Mouse (Mus musculus): ENCODE measurements around the gene Hoxb13. TPM values are rescaled to one million over a fixed set of nuclear protein-coding genes. Genes with fewer than 3 reads are reported as not detected.

Hoxb13 gene
- not detected for total RNA-seq (2021)
- long read RNA-seq, experiment 1, result 0 reads
- long read RNA-seq, experiment 2, result 0 reads

DNA sequence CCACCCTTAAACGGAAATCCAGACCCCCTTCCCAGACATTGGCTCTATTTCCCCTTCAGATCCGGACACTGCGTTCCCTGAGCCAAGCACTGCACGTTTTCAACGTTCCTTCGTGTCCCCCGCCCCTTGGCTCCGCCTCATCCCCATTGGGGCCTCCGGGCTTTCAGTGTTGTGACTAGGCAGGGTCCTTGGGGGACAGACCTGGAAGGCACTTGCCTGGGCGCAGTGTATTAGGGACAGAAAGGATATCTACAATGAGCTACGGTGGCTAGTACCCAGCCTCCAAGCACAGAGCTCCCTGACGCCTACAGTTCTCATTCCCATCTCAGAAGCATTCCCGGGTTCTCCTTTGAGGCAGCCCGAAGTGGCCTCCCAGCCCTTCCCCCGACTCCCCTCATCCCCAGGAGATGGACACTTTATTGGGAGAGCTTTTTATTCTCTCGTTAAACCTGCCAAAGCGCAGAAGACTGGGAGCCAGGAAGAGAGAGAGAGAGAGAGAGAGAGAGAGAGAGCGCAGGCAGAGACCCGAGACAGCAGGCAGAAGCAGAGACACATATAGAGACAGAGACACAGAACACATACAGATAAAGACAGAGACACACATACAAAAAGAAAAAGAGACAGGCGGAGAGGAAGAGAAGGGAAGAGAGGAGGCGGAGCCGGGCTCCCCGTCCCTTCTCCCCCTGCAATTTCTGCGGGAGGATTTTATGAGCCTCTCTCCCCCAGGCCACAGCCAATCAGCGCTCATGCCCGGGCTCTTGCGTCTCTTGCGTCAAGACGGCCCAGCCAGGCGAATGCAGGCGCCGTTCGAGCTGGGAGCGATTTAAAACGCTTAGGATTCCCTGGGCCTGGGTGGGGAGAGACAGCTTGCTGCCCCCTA, at the start of gene Hoxb13:
Gene Hoxb13, plus strand, starts transcription at position 796 of the 880 bp plus-strand sequence.
- DNase-seq, result peak; percentile 39 to 63

DNA sequence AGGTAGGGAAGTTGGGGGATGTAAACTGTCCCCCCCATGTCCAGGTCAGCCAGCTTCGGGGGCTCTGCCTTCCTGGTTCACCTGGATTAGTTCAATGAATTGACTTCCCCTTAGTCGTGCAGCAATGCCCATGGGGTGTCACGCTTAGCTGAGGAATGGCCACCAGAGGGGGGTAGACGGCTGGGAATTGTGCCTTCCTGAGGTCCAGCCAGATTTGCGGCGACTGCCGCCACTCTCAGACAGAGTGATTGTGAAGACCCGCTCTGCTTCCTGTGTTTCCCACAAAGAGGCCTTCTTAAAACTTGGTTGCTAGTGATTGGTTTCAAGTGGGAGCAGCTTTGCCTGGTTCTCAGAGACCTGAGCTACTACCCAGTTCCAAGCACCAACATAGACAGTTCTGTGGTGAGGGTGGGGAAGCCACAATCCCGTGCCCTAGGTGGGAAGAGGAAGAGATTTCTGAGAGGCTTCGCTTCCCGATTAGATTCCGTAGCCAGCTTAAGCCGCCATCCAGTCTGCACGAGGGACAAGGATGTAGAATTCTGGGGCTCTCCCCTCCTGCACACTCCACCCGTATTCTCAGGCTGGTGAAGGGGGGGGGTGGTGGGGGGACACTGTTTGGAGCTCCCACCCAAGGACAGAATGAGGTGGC, 48.4 kb upstream of the Hoxb13 start:
- DNase-seq, result peak; percentile 87 to 90

DNA sequence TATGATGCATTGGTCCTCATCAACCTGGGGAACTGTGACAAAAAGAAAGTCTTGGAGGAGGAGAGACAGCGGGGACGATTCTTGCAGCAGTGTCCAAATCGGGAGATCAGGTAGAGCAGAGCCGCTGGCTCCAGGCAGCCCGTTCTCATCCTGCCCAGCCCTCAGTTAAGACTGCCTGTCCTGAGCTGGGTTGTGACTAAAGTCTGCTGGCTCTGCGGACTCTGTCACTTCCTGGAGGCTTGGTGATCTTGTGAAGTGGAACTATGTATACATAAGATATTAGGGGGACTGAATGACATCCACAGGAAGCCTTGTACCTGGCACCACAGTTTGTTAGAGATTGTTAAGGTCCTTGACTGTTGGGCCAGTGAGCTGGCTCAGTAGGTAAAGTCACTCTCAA, 46.6 kb upstream of the Hoxb13 start:
- no peak for DNase-seq

DNA sequence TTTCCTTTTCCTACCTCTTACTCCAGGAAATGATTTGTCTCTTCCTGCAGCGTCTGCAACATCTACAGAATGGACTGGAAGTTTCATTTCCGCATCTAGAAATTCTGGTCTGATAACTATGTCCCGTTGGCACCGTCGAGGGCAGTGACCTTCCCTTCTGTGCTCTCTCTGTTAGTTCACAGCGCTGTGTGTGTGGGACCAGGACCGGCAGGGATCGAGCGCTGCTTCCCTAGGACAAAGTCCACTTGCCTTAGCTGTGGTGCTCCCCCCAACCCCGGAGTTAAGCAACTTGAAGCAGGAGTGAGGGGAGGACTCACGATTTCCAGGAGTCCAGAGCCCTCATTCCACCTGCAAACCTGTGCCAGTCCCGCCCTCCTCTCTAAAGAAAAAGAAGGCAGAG, 29.3 kb upstream of the Hoxb13 start:
- no peak for DNase-seq

DNA sequence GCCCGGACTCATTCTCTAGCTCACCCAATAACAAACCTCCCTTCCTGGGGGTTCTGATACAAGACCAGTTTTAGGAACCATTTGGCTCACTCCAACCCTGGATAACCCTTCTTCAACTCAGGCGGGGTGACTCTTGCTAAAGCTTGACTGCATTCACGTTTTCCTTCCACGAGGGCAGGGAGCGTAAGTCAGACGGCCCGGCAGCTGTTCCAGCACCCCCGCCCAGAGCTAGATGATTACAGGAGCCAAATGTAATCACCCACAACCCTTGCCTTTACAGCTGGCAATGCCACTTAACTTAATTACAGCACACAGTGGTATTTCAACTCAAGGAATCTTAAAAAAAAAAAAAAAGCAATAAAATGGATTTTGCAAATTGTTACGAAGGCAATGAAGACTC, 26.0 kb upstream of the Hoxb13 start:
- no peak for DNase-seq

DNA sequence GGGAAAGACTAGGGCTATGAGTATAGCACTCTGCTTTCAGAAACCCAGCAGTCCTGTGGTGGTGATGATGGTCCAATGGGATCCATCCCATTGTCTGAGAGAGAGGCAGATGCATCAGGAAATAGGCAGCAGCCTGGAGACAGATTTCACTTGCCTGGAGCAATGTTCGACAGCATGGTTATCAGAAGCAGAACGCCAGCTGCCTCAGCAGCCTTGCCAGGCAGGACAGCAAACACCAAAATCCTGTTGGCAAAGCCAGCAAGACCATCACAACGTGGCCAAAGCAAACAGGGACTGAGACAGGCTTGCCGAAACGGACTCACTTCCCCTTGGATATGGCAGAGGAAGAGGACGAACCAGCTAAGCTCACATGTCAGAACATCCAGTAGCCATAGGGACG, 25.1 kb upstream of the Hoxb13 start:
- DNase-seq, result no peak

DNA sequence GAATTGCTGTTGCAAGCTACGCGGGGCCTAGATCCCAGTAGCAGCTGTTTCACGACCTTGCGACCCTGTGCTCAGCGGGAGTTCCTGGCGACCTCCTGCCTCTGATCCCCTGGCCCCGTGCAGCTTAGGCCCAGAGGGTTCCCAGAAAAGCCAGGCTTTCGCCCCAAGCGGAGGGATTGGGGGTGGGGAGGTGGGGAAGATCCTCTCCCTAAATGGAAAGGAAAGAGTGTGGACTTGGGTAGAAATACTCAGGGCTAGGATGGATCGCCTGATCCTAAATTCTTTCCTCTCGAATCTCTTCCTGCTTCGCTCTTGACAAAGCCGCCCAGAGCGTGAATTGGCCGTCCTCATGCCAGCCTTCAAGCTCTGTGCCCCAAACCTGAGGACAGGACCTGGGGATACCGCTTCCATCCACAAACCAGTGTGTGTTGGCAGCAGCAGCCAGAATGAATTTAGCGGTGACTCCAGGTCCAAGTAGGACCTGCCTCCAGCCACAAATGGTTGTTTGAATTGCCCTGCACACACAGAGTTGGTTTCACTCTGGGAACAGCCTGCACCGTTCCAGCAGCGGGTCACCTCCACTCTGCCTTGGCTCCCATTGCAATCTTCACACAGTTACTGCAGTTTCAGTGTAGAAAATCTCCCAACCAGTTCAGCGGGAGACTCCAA, 23.3 kb upstream of the Hoxb13 start:
- DNase-seq, result no peak

DNA sequence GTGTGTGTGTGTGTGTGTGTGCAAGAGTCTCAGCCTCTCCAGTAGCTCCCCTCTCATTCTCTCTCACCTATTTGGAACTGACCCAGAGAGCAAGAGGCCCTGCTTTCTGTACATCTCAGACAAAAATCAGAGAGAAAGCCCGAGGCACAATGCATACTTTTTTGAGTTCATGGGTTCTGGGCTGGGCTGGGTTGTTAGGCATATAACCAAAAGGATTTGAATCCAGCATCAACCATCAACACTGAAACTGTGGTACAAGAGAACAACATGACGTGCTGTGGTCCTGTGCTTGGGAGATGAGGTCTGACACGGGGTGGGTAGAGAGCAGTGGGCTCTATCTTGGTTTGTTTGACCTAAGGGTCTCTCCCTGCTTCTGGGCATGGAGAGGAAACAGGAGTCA, 22.5 kb upstream of the Hoxb13 start:
- no peak for DNase-seq

DNA sequence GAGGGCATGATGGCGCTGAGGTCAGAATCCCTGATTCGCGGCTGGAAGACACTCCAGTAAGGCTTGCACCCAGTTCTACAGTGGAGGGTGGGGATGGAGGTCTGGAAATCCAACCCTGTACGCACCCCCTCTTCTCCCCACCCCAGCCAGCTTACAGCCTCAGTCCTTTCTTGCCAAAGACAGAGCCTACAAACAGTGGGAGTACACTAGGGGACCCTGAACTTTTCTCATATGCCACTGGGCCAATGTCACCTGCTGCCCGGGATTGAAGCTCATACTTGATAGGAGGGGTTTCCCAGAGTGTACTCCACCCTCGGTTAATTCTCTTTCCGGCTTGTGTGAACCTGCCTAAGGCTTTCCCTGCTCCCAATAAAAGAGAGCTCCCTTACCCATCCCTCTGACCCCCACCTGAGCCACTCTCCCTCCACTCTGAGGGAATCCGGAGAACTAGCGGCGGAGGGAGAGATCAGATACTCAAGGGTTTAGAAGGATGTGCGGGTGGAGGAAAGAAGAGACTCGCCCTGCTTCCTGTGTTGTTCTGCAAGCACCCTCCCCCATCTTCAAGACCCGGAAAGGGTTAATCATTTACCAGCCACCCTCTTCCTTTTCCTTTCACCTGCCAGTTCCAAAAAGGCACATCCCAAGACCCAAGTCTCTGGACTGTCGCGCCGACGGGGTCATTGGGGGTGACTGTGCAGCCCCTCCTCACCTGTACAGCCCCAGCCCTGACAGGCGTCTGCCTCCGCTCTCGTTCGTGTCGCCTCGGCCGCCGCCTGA, 21.4 kb upstream of the Hoxb13 start:
- DNase-seq, result no peak

DNA sequence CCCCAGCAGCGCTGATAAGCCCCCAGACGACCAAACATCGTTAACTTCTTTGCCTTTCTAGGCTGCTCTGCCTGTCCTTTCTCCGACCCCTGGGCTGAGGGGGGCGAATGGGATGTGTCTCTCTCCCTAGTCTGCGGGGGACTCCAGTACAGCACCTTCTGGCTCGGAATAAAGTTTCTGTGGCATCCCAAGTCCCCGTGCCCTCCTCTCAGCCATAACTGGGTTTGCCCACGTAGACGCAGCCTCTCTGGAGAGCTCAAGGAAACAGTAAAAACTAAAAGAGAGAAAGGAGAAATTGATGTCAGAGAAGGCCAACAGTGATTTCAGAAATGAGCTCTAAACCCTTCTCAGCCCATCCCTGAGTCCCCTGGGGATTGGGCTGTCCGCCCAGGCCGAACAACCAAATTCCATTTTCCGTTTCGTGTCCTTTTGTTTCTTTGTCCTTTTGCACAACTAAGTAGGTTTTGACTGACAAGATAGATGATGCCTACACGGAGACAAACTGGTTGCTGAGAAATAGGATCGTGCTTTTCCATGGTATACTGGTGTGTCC, 20.8 kb upstream of the Hoxb13 start:
- DNase-seq, result no peak

DNA sequence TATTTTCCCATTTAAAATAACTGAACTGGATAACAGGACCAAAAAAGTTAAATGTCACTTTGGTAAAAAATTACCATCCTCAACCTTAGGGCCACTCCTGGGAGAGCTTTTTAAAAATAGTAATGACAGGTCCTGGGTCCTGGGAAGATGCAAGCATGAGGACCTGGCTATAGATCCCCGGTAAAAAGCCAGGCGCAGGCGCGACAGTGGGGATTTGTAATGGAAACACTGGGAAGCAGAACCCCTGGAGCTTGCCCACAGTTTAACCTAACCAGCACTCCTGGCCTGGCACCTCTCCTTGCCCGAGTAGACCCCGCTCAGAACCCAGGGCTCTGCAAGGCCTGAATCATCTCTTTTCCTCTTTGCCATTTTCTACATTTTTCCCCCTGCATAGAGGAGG, 19.2 kb upstream of the Hoxb13 start:
- no peak for DNase-seq

DNA sequence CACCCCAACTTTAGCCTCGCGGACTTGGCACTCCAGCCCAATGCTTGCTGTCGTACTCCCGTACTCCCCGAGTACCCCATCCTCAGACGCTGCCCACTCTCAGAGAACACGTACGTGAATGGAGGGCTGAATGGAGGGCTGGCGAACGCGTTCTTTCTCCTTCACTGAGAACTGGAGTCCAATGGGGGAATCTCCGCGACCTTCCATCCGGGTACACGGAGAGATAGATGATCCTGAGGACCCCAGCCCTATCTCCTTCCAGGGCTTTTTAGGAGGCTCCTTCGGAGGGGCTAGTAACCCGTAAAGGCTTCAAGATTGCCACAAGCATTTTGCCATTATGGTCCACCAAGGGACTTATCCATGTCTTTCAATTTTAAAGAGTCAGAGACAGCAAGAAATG, 18.6 kb upstream of the Hoxb13 start:
- no peak for DNase-seq

DNA sequence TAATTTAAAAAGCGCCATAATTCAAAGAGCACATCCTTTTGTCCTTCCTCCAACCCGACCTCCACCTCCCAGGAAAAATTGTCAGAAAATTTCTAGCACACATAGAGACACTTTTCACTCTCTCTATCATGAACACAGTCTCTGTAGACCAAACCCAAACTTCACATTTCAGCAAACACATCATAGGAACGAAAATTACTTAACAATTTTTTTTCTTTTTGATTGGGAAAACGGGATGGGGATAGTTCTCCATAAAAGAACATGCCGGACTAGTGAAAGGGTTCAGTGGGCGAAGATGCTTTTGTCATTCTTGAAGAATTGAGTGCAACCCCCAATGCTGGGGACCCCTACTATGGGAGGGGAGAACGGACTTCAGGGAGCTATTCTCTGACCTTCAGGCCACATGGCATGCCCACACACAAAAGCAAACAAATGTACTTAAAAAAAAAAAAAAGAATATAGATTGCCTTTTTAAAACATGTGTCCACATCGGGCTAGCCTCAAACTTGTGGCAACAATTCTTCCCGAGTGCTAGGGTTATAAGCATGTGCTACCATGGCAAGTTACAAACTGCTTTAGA, 18.1 kb upstream of the Hoxb13 start:
- no peak for DNase-seq

DNA sequence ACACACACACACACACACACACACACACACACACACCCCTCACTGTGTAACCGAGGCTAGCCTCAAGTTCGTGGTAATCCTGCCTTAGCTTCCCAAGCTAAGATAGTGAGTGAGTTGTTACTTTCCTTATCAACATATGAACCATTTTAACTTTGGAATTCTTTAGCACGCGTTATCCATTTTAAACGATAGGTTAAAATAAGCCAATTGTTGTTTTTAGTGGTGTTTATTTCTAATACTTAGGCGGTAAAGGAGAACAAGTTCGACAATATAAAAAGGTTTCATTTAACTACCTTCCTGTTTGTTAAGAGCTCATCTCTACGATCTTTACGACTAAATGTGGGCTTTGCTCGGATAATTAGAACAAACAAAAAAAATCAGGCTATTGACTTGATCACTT, 17.3 kb upstream of the Hoxb13 start:
- no peak for DNase-seq

DNA sequence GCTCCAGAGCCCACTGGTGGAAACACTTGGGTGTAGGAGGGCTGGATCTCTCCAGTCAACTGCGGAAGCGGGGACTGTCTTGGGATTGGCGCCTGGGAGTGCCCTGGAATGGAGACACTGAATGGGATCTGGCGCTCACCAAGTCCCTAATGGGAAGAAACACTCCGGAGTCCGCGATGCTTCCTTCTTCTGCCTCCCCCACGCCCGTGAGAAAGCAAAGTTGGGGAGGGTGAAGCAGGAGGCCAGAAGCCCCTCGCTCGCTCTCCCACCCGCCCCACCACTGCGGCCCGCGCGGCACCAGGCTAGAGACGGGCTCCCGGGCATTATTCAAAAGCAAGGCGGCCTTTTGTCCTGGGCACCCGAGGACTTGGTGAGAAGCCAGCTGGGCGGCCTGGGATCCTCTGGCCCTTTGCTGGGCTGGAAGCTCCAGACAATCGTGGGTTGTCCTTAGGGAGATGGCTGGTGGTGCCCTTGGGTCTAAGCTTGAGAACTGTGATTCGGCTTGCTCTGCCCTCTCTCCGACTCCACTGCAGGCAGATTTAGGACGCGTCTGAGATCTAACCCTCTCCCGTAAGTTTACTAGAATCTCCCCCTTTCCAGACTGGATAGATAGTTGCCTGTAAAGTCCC, 16.5 kb upstream of the Hoxb13 start:
- DNase-seq, result no peak

DNA sequence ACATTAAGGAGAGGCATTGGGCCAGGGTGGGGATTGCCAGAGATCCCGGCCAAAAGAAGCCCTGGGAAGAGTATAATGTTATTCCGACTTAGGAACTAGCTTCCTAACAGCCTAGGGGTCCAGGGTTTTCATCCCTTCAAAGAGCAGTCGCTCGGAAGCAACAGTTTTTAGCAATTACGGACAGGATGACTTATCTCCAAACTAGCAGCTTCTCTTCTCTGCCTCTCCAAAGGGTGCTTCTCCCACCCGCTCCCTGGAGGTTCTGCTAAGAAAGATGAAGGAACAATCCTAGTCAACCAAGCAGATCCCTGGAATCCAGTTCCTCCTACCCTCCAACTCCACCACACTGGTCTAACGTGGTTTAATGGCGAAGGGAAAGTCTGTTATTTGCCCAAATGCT, 15.8 kb upstream of the Hoxb13 start:
- DNase-seq, result no peak

DNA sequence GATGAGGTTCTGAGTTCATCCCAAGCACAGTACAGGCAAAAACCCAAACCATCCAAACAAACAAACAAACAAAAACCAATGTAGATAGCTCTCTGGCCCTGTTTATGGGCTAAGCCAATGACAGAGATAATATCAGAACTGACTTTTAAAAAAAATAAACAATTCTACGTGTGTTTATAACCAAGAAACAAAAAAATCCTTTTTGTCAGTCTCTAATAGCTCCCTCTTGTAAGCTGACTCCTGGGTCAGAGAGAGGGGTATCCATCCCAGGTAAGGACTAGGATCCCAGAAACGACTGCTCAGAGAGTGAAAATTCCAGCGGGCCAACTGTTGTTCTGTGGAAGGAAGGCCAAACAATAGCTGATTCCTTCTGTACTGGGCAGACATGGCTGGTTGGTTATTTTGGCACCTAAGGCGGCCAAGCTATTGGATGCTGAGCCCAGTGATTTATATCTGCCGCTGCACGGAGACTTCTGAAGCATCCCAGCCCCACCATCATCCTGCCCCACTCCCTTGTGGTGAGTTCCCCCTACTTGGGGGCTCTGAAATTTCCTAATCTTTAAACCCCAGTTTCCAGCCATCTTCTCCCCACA, 15.1 kb upstream of the Hoxb13 start:
- no peak for DNase-seq

DNA sequence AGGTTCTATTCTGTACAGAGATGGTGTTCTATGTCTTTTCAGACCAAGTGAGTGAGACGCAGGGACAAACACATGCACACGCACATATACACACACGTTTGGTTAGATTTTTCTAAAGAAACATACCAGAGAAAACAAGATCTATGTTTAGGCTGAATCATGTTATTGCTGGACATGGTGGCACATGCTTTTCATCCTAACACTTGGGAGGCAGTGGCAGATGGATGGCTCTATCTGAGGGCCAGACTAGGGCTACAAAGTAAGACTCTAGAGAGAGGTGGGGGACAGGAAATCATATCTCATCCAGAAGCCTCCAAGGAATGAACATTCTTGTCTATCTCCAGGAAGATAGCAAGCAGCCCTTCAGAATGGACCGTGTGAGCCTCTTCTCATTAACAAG, 13.1 kb upstream of the Hoxb13 start:
- DNase-seq, result no peak

DNA sequence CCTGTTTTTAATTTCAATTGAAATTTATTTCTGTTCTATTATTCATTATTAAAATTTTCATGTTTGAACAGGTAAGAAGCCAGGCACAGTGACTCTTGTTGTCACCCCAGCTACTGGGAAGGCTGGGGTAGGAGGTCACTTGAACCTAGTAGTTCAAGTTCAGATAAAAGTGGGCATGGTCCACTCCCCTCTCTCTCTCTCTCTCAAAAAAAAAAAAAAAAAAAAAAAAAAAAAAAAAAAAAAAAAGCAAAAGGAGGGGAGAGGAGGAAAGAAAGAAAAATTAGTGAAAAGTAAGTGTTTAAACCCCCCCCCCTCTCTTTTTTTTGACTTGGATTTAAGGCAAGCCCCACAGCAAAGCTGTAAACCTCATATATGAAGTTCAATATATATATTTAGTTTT, 9.9 kb upstream of the Hoxb13 start:
- no peak for DNase-seq

DNA sequence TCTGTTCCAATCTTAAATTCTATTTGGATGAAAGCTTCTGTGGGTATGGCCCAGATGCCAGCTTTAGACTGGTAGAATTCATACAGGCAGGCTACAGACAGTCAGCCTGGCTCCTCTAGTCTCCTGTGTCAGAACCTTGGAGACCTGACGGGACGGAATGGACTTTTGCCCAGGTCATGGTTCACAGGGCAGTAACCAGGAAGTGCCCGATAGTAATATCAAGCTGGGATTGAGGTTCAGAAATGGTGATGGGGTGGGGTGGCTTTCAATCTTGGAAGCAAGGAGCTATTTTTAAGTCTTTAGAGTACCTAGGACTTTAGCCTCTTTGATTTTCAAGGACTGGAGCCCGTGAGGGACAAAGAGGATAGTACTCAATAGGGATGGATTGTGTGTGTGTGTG, 6.8 kb upstream of the Hoxb13 start:
- no peak for DNase-seq
